Mouse (Mus musculus): ENCODE results near the gene Magi1.

DNA sequence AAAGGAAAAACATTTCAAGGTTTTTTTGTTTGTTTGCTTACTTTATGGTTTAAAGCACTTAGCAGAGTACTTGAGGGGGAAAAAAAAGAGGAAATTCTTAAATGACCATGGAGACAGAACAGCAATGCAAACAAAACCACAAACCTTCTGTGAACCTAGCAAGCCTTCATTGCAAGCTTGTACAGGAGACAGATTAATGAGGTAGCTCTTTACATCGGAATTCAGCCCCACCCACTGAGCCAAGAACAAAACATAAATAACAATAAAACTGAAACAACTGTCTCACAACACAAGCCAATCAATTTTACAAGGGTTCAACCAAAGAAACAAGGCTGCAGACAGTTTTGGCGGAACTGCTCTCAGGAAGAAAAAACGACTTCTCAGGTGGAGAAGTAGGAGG, 296.2 kb downstream of the Magi1 start:
- TF ChIP-seq CTCF (IDR thresholded peaks at IDR 0.05; ENCODE audit: borderline replicate concordance, insufficient read depth, low read depth, low read length): no peak
- no peak for TF ChIP-seq POLR2A (IDR thresholded peaks at IDR 0.05; ENCODE audit: borderline replicate concordance, insufficient read depth, low read length)

All from cerebellum, adult 2 months (tissue).